Mouse (Mus musculus): ENCODE measurements around the gene Hoxa3. TPM values are rescaled to one million over a fixed set of nuclear protein-coding genes. Genes with fewer than 3 reads are reported as not detected.
A peak's percentile ranks its signal among the peaks of the same experiment; 100 is the strongest.

Hoxa3 gene
- total RNA-seq (2022), result not detected

DNA sequence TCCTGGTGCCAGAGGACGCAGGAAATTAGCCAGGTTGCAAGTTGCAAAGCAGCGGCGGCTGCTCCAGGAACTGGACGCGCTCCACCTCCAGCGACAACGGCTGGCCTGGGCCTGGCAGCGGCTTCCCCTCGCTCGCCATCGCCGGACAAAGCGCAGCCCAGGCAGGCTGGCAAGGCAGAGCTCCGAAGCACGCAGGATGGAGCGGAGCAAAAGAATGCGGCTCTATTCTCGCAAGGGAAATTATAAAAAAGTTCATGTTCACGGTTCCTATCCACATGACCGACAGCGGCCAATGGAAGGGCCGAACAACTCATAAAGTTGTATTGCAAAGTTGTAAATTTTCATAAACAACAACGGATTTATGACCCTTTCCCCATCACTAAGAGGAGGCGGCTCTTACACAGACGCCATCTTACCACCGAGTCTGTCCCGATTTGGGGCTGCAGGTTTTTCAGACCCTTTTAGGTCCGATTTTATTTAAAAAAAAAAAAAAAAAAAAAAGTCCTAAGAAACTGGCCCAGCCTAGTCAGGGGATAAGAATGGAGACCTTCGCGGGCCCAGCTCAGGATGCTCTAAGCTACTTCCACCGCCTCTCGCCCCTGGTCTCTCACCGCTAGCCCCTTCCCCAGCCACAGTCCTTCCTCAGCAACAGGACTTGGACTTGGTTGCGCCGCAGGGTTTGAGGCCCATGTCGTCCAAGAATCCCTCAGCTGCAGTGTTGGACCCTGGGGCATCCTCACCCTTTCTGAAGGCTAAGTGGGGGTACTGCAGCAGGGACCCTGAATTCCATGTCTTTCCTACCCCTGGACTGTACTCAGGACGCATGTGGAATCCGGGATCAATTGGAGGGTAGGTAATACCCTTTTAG, at the start of gene Hoxa3, which contains the start of gene Gm28308:
Gene Hoxa3 (minus strand): TSS at position 218 of the 868 bp plus-strand sequence.
Gene Gm28308 (minus strand): TSS at position 221 of the 868 bp plus-strand sequence.
- DNase-seq (ENCODE audit: low spot score in 2 of 2), result no peak

DNA sequence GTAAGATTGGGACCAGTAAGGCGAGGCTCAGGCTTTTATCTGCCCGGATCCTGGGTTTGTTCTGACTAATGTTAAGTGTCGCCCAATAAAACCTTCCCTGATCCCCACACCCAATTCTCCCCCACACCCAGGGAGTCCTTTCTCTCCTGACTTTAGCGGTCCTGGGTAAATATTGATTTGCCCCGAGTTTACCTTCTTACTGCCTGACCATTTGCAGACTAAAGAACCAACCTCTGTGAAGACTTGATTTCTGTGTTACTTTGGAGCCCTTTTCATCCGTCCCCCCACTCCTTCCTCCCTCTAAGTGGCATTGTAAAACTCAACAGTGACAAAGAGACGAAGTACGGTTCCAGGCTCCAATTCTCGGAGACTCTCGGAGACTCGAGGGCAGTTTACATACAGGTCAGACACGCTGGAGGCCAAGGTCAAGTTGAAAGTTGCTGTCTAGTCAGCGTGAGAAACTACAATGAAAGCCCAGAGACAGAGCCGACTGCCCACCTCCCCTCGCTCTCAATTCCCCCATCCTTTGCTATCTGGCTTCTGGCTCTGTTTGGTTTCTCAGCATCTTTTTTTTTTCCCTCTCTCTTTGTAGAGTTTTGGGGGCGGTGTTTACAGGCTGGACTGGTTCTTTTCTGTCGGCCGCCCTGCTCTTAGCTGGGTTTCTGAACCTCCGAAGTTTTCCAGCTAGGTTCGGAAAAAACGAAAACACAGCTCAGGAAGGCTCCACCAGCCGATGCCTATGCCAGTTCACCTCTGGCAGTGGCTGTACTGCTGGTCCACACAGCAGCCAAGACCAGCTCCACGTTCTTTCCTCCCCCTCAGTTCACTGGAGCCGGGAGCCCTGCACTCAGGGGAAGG, 49.6 kb upstream of the Hoxa3 start:
- DNase-seq (ENCODE audit: low spot score in 2 of 2), result no peak

DNA sequence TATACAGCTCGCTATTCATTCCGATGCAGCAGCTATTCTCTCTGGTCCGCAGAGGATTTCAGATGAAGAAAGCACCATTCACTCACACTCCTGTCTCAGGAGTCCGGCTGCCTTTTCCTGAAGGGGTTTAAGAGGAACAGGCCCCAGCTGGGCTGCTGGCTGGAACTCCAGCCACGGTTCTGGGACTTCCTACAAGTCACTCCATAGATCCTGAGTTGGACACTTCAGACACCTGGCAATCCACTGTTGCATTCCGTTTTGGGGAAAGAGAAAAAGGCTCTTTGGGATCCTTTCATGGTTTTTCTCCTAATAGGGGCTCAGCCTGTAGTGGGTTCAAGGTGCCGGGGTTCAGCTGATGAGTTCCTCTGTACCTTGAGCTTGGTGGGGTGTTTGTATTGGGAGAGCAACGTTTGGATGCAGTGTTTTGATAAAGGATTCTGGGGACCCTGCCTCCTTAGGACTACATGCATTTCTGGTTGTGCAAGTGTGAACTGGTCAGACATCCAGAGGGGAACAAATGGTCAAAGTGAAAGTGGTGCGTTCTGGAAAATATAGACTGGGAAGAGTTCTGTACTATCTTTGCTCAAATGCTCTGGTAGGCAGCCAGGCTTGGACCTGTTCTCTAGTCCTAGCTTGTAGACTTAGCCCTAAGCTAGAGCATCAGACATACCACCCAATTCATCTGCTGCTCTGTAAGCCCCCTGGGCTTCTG, 48.8 kb upstream of the Hoxa3 start:
- no peak for DNase-seq (ENCODE audit: low spot score in 2 of 2)

DNA sequence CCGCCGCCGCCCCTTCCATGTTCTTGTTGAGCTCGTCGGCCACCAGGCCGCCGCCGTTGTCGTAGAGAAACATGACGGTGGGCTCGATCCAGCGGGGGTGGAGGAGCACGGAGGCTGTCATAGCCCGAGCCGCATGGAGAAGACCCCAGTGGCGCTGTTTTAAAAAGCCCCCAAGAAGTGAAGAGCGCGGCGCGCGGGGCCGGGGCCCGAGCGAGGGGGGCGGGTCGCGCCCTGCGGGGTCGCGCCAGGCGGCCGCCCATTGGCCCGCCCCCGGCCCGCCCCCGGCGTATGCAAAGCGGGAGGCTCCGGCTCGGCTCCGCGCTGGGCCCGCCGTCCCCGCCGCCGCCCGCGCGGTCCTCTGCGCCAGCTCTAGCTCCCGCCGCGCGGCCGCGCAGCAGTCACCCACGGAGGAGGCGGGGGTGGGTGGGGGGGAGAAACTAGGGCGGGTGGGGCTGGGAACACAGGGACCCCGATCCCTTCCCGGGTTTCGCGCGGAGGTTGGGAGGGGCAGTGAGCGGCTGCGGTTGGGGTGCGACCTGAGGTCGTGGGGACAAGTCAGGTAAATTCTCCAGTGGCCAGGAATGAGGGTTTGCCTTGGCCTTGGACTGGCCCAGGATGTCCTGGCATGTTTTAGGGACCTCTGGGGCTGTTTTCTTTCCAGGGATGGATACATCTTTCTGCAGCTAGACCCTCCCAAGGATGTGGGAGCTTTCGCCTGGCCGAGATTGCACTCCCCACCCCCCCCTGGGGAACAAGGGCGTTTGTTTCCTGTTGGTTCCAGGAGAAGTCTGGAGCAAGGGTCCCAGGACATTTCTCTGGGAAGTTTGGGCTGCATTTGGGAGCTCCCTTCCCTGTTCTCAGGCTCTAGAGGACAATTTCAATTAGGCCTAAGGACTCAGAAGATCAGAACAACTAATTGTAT, 47.8 kb upstream of the Hoxa3 start, which contains the start of gene Hoxa13:
Gene Hoxa13 (minus strand): TSS at position 227 of the 922 bp plus-strand sequence.
- no peak for DNase-seq (ENCODE audit: low spot score in 2 of 2)

DNA sequence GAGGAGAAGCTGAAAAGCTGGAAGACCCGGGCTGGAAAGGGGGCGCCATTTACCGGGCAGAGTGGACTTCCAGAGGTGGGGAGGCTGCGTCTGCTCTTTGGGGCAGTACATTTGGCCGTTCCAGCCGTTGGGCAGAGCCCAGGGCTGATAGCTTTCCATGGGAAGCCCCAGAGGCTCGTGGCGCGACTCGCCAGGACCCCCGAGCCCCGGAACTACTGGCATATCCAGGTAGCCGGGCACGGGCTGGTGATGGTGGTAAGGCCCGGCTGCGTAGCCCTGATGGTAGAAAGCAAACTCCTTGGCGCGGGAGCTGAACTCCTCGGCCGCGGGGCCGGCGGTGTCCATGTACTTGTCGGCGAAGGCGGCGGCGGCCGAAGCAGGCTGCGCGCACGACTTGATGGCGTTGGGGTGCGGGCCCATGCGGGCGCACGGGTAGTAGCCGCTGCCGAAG, 46.7 kb upstream of the Hoxa3 start:
- DNase-seq (ENCODE audit: low spot score in 2 of 2), result no peak

- no peak for DNase-seq (ENCODE audit: low spot score in 2 of 2)
These were observed 46.1 kb upstream of the Hoxa3 start for GRCm38 (mm10) chr6:52259081-52259790.

- peak in 1 of 2 experiments; percentile 70 for DNase-seq (ENCODE audit: low spot score in 2 of 2)
These were observed 43.8 kb upstream of the Hoxa3 start for GRCm38 (mm10) chr6:52256956-52257355.

- no peak for DNase-seq (ENCODE audit: low spot score in 2 of 2)
These were observed 40.7 kb upstream of the Hoxa3 start for GRCm38 (mm10) chr6:52253511-52254500.

DNA sequence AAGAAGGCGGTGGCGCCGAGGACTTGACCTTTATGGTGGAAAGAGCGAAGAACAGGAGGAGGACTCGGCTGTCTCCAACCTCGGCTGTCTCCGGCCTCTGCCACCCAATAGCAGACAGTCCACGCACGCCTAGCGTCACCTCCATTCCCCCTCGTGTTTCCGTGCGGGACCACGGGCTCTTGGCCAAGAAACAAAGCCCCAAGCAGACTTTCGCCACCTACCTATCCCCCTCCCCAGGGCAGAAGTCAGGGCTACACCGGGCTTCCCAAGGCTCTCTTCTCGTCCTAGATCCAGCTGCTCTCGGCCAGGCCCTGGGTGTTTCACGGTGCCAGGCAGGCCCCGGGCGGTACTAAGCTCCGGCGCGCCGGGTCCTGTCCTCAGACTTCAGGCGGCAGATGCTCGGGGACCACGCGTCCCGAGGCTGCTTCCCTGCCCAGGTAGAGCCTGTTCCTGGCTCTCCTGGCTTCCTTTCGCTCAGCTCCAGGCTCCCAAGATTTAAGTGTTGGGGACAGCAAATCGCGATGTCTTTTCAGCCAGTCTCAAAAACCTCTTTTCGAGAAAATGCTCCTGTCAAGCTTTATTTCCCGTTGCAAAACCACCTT, 39.7 kb upstream of the Hoxa3 start:
- DNase-seq (ENCODE audit: low spot score in 2 of 2), result no peak

- no peak for DNase-seq (ENCODE audit: low spot score in 2 of 2)
These were observed 39.1 kb upstream of the Hoxa3 start for GRCm38 (mm10) chr6:52252016-52252774.

GRCm38 (mm10) chr6:52251177-52251879, 38.2 kb upstream of the Hoxa3 start:
- DNase-seq (ENCODE audit: low spot score in 2 of 2), result no peak

DNA sequence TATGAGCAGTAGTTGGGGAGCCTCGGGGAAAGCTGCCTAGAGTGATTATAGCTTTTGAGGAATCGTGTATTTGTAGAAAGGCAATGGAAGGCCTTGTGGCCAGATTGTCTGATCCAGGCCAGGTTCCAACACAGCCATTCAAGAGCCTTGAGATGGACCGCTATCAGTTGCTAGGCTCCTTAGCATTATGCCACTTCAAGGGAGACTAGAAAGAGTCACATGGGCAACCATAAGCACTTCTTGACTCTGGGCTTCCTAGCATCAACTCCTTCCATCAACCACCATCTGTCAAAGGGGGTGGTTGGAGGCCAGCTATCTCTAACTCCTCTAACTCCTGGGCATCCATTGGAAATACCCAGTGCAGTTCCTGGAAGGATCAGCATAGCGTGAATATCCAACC, 36.7 kb upstream of the Hoxa3 start:
- DNase-seq (ENCODE audit: low spot score in 2 of 2), result no peak

- no peak for DNase-seq (ENCODE audit: low spot score in 2 of 2)
These were observed 36.2 kb upstream of the Hoxa3 start for GRCm38 (mm10) chr6:52249415-52249738.

DNA sequence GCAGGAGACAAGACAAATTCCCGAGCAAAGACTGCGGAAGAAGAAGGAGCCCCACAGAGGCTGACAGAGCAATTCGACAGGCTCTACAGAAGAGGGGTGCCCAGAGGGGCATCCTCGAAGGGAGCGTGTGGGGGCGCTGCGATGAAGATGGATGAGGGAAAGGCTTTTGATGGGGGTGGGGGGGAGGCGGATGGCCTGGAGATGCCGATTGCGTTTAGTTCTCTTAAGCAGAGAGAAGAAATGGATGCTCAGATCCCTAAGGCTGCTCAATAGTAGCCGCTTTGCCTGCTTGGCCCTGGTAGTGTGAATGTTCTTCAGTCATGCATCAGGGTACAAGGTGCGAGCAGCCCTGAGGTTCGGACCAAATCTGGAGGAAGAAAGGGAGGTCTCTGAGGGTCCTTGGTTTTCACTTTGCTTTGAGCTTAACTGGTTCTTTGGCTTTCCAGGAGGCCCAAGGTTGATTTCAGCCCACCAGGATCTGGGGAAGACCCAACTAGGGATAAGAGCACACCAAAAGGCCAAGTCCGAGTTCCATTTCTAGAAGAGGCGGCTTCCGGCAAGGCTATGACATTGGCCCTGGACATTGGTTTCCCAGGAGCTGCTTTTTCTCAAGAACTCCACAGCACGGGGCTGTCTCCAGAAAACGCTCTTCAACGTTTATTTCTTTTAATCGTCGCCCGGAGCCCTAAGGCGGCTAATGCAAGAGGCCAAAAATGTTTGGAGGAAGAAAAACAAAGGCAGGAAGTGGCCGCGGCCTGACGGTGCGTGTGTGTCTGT, 35.7 kb upstream of the Hoxa3 start:
- no peak for DNase-seq (ENCODE audit: low spot score in 2 of 2)

- DNase-seq (ENCODE audit: low spot score in 2 of 2), result no peak
These were observed 34.9 kb upstream of the Hoxa3 start for GRCm38 (mm10) chr6:52247766-52248637.

Measured in layer of hippocampus, adult 8-10 months (tissue).